Comparison of ENCODE assay signal across 8 mouse cellular contexts in the genomic region with DNA sequence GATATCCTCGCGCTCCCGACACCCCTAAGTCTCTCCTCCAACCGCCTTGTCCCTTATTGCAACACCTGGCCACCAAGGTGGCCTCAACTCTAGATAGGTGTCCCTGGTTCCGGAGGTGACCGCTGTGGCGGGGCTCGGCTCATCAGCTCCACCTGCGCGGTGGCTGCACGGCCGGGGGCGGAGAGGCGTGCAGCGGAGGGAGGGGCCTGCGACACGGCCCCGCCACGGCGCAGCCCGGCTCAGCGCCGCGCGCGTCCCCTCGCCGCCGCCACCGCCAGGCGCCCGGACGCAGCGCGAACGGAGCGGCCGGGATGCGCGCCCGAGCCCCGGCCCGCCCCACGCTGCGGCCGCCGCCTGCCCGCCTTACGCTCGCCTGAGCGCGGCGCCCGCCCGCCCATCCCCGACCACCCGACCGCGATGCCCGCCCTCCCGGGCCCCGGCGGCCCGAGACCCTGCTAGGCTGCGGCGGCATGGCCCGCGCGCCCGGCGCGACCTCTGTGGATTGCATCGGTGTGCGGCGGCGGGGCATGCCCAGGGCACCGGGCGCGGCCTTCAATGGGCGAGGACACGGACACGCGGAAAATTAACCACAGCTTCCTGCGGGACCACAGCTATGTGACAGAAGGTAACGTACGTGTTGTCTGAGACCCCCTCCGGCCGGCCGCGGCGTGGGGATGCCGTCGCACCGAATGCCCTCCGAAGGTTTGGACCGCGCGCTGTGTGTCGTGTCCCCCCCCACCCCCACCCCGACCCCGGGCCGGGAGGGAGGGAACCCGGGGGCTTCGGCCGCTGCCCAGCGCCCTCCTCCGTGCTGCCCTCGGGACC. TPM values are rescaled to one million over a fixed set of nuclear protein-coding genes. Genes with fewer than 3 reads are reported as not detected.
DNase-seq lines count a peak whose midpoint lies in the region; ATAC-seq lines count a peak whose summit lies in the region.

TSS of gene Ppp2r2c (plus strand) at position 248 of the 825 bp plus-strand sequence.

- H3K4me3 ChIP-seq in heart, embryonic 10.5 days, result peak within 1 kb of the TSS; percentile 62
- H3K4me3 ChIP-seq in forebrain, embryonic 14.5 days (ENCODE audit: low read depth, low read length), result peak within 1 kb of the TSS; percentile 47

- no peaks in the 10 kb centered on the region for H3K36me3 ChIP-seq in heart, embryonic 10.5 days
- H3K36me3 ChIP-seq in forebrain, embryonic 14.5 days (ENCODE audit: control insufficient read depth, insufficient read depth, low read length), result no peaks in the 10 kb centered on the region

- ATAC-seq in forebrain, embryonic 14.5 days, result peak; percentile 45

- DNase-seq in heart, embryonic 10.5 days (ENCODE audit: low spot score), result no peak
- DNase-seq in heart, adult 9 months (ENCODE audit: low spot score in 2 of 2), result no peak
- peak; percentile 15 for DNase-seq in R1 (ENCODE audit: low read depth, low spot score)
- DNase-seq in forebrain, embryonic 14.5 days (ENCODE audit: low spot score), result no peak
- peak; percentile 64 to 78 for DNase-seq in left cerebral cortex, postnatal 36 days (ENCODE audit: low spot score in 2 of 2)
- peak; percentile 45 for DNase-seq in retina, postnatal 1 day
- no peak for DNase-seq in gastrocnemius, adult 8-10 months (ENCODE audit: low spot score in 2 of 2)
- DNase-seq in heart, adult 8-10 months (ENCODE audit: low spot score), result no peak

- H3K4me2 ChIP-seq in forebrain, embryonic 14.5 days (ENCODE audit: low read length), result peak within 1 kb of the TSS; percentile 65

- WGBS in heart, embryonic 10.5 days, result 6% methylated on average over 107 of the region's 108 CpGs
- 1% methylated on average over 56 of the region's 108 CpGs for WGBS in forebrain, embryonic 14.5 days

- peak within 1 kb of the TSS; percentile 64 for H3K9ac ChIP-seq in forebrain, embryonic 14.5 days (ENCODE audit: low read length)

- 0 out of 2 replicates have a peak, but pooled peaks cover 4% of the 10 kb centered on the region for H3K9me3 ChIP-seq in heart, embryonic 10.5 days
- H3K9me3 ChIP-seq in forebrain, embryonic 14.5 days (replicated peaks; ENCODE audit: control insufficient read depth, low read length), result no peaks in the 10 kb centered on the region

- H3K27ac ChIP-seq in heart, embryonic 10.5 days, result no peak within 1 kb of the TSS
- peak within 1 kb of the TSS; percentile 44; the same call in 1 of the 2 replicates for H3K27ac ChIP-seq in forebrain, embryonic 14.5 days (ENCODE audit: low read depth, low read length)

- peaks cover 100% of the 10 kb centered on the region for H3K27me3 ChIP-seq in heart, embryonic 10.5 days (ENCODE audit: insufficient read depth, poor library complexity, severe bottlenecking)
- peaks cover 68% of the 10 kb centered on the region for H3K27me3 ChIP-seq in forebrain, embryonic 14.5 days (replicated peaks; ENCODE audit: control insufficient read depth, insufficient read depth, low read length)

- intact Hi-C loops in left cerebral cortex, postnatal 36 days (cut with DNase I), result loop anchor here (2.0 to 5.0 kb wide), 3 partner anchors 24 to 74 kb away; no protein-coding TSS in a partner anchor

- H3K4me1 ChIP-seq in heart, embryonic 10.5 days, result peaks cover 22% of the 10 kb centered on the region
- H3K4me1 ChIP-seq in forebrain, embryonic 14.5 days (ENCODE audit: control insufficient read depth, insufficient read depth, low read length), result 0 out of 2 replicates have a peak, but pooled peaks cover 2% of the 10 kb centered on the region

RNA-seq across cellular contexts. Expression of gene Ppp2r2c, which starts in this region (rescaled TPM):
- 0.03 TPM in 1 of 2 replicates, not detected in the other for polyA plus RNA-seq in heart, embryonic 10.5 days (2016; fragmentation: Nextera tagmentation; extraction: Ambion mirVana)
- 17.1 and 23.4 TPM in 2 replicates for polyA plus RNA-seq in forebrain, embryonic 14.5 days (2014; fragmentation: Nextera tagmentation; extraction: Ambion mirVana)
- 100 to 1,000 TPM; 464 to 526 TPM for total RNA-seq in left cerebral cortex, postnatal 36 days (2021)
- 1 to 10 TPM in 1 of 4 experiments, under 1 TPM in 3; 0.27 to 1.1 (median 0.37) TPM for total RNA-seq in gastrocnemius, adult 8-10 months (2022)
- total RNA-seq in heart, adult 8-10 months (2022), result 1 to 10 TPM; 5.4 to 7.2 (median 6.3) TPM

Comparison
In these comparisons a context has a peak if more than half of its experiments do, and no peak if none do; other contexts are left out.
1. RNA of gene Ppp2r2c (total RNA-seq): 464 to 526 TPM in left cerebral cortex, postnatal 36 days; 5.4 to 7.2 TPM in heart, adult 8-10 months and 0.27 to 1.1 TPM in gastrocnemius, adult 8-10 months; every median in the first group is over 10 times any median in the second.
2. RNA of gene Ppp2r2c (polyA plus RNA-seq): 17.1 to 23.4 TPM in forebrain, embryonic 14.5 days; 0.03 TPM in heart, embryonic 10.5 days; every median in the first group is over 10 times any median in the second.
3. DNase-seq: peak in R1 (single experiment), left cerebral cortex, postnatal 36 days (2 of 2) and retina, postnatal 1 day (single experiment); none in heart, embryonic 10.5 days (single experiment), heart, adult 9 months (0 of 2), forebrain, embryonic 14.5 days (single experiment), gastrocnemius, adult 8-10 months (0 of 2) and heart, adult 8-10 months (single experiment).